Mouse (Mus musculus) ES-CJ7 (cell line): Measurements from ENCODE around the gene Prdx4.

Experiments
- DNase-seq: peaks from one replicate; pipeline ENCODE4 v3.0.0; 2011; ENCODE audit warnings: low read depth, low spot score

Gene Prdx4

DNA sequence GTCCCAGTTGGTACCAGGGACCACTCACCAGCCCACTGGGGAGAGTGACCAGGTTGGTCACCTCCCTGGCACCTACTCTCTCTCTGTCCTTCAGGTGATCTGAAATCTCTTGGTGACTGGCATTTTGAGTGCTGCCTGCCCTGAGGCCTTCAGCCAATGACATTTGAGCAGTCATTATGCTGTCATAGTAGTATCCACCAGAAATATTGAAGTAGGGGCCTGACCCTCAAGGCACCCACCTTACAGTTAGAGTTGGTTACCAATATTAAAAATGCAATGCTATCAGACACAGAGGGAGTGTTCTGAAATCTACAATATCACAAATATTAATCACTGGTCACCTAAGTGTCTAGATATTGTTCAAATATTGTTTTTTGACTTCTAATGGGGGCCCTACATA, at the start of gene Prdx4:
Gene Prdx4, minus strand, starts transcription at position 101 of the 400 bp plus-strand sequence.
- no peak for DNase-seq

DNA sequence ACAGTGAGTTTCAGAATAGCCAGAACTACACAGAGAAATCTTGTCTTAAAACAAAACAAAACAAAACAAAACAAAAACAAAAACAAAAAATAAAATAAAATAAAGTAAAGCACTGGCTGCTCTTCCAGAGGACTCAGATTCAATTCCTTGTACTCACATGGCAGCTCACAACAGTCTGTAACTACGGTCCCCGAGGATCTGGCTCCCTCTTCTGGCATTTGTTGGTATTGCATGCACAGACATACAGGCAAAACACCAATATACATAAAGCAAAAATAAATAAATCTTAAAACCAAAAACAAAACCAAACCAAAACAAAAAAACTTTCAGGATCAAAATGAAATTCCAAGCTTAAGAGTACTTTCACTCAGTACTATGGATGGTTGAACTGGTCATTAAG, 36.0 kb upstream of the Prdx4 start:
- DNase-seq = peak; percentile 25

DNA sequence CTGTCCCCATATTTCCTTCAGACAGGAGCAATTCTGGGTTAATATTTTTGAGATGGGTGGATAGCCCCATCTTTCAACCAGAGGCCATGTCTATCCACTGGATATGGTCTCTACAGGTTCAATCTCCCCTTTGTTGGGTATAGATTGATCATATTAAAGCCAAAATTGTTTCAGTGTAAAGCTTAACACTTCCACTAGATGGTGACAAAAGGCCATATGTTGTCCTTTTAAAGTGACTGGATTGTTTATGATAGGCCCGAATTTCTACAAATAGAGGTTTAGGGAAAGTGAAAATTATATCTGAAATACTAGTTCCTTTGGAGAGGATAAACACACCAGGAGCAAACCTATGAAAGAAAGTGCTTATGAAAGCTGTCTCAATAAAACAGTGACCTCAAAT, 34.9 kb upstream of the Prdx4 start:
- no peak for DNase-seq

DNA sequence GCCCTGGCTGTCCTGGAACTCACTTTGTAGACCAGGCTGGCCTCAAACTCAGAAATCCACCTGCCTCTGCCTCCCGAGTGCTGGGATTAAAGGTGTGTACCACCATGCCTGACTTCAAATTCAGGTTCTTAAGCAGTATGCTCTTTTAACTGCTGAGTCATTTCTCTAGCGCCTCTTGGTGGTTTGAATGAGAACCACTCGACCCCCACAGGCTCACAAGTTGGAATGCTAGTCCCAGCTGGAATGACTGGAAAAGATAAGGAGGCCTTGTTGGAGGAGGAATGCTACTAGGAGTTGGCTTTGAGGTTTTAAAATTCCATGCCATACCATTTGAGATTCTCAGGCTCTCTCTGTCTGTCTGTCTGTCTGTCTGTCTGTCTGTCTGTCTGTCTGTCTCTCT, 29.6 kb upstream of the Prdx4 start:
- peak; percentile 44 for DNase-seq

DNA sequence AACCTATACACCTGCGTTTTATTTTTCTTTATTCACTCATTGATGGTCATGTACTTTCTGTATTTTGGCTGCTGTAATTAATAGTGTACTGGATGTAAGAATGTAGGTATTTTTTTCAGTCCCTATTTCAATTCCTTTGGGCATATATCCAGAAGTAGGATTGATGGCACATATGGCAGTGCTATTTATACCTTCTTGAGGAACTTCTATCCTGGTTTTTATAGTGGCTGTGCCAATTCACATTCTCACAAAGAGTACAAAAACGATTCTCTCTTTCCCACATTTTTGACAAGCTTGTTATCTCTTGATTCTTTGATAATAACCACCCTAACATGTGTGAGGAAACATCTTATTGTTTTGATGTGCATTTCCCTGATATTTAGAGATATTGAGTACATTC, 24.5 kb upstream of the Prdx4 start:
- no peak for DNase-seq

DNA sequence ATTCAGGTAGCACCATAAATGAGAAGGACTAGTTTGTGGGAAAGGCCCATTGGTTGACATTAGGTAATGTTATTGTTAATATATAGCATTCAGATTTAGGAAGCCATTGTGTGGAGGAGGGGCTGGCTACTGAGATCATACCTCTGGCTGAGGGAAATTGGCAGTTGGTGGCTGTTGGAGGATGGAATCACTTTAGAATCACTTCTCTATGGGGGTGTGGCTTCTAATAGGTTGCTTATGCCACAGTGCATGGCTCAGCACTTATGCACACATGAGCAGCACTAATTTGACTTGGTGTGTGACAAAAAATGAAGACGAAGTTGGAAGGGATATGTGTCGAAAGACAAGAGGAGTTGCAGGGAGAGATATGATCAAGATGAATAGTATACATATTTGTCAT, 5.7 kb upstream of the Prdx4 start:
- DNase-seq = no peak

DNA sequence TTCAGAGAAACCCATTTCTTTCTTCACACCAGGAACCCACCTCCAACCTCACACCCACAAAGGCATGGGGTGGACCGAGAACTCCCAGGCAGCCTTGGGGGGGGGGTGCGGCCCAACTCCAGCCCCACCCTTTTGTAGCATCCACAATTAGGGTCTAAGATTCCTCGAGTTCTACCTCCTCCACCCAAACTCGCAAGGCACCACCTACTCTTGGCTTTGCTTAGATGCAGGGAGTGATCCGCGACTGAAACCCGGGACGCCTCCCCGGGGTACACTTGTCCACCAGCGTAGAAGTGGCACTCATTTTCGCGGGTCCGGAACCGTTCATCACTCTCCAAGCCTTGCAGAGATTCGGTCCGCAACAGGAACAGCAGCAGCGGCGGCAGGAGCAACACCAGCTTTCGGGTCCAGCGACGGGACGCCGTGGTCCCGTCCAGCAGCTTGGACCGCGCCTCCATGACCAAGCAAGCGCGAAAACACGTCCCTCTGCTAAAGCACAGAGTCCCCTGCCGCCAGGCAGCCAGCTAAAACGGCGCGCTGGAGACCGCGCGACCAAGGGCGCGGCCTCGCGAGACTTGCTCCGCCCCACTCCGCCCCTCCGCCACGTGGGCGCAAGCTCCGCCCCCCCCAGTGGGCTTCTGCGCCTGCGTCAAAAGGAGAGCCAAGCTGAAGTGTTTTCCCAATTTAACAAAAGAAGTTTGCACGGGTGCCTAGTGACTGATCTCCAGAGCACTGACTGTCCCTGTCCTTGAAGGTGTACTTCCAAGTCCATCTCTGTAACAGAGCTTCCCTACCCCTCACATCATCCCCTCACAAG, 2.4 kb downstream of the Prdx4 start:
- peak; percentile 86 for DNase-seq

DNA sequence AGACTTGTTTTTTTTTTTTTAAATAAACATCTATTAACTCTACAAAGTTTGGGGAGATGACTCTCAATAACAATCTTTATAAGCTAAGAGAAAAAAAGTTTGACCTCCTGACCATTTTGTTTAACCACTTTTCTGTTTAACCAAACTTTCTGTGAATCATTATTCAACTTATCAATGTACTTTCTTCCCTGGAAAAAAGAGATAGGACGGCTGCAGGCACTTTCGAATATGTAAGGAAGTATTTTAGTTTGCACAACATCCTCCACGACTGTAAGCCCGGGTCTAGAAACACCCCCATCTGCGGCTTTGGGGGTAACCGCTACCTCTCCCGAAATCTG, 3.0 kb downstream of the Prdx4 start:
- DNase-seq = no peak

DNA sequence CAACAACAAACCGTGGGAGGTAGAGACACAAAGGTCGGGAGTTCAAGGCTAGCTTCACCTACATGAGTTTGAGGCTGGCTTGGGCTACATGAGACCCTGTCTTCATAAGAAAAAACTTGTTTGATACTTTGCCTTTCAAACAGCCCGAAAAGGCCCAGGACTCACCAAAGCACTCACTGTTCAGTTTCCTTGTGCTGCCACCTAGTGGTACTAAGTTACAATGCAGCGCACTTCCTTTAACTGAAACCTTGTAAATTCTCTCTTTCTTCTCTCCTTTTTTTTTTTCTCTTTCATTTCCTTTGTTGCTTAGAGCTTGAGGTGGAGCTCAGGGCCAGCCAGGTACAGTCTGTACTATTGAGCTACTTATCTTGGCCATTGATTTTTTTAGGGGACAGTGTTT, 22.5 kb downstream of the Prdx4 start:
- DNase-seq = peak; percentile 53

DNA sequence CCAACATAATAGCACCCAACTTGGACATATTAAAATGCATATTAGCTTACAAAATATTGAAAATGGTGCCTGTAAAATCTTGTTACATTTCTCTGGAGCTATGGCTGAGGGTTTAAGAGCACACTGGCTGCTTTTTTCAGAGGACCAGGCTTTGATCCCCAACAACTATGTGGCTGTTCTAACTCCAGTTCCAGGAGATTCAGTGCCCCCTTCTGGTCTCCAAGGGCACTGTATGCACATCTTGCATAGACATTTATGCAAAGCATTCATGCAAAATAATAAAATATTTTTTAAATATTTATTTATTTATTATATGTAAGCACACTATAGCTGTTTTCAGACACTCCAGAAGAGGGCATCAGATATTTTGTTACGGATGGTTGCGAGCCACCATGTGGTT, 34.2 kb downstream of the Prdx4 start:
- DNase-seq = peak; percentile 5

DNA sequence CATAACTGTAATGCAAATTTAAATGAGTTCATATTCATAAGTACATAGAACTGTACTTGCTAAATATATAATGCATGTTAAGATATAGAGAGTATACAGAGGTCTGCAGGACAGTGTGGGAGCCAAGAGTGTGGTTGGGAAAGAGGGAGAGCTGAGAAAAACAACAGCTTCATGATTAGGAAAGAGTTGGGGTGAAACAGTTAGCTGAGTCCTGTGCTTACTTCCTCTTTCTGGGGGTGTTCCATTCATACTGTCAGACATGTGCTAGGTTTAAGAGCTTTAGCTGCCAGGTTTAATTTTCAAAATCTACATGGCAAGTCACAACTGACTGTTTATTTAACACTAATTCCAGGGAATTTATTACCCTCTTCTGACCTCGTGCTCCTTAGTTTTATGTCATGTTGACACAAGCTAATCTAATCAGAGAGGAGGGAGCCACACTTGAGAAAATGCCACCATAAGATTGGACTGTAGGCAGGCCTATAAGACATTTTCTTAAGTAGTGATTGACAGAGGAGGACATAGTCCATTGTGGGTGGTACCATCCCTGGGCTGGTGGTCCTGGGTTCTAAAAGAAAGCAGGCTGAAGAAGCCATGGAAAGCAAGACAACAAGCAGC, 60.0 kb downstream of the Prdx4 start:
- no peak for DNase-seq

DNA sequence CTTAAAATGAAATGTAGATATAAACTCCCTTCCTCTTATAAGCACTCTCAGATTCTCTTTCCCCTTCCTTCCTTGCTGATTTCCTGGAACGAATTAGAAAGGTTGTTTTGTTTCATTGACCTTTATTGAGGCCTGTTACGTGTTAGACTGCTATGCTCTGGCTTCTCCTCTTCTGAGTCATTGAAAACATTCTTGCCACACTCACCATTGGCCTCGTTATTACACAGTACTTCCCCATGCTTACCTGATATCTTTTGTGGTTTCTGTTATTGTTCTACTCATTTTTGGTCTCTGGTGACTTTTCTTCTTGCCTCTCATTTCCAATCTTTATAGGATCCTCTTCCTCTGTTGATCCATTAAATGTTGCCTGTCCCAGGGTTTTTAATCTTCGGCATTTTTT, 62.1 kb downstream of the Prdx4 start:
- no peak for DNase-seq
